Mouse (Mus musculus): ENCODE results near the gene Kif26b. TPM values are rescaled to one million over a fixed set of nuclear protein-coding genes. Genes with fewer than 3 reads are reported as not detected.

Kif26b gene
- polyA plus RNA-seq, 2 experiments from 2014 or later = 0.04 TPM; not detected in 1

GRCm38 (mm10) chr1:178666524-178666923 is 137.6 kb downstream of the Kif26b start:
- no peak for ATAC-seq

GRCm38 (mm10) chr1:178667808-178668207 is 138.9 kb downstream of the Kif26b start:
- no peak for ATAC-seq

DNA sequence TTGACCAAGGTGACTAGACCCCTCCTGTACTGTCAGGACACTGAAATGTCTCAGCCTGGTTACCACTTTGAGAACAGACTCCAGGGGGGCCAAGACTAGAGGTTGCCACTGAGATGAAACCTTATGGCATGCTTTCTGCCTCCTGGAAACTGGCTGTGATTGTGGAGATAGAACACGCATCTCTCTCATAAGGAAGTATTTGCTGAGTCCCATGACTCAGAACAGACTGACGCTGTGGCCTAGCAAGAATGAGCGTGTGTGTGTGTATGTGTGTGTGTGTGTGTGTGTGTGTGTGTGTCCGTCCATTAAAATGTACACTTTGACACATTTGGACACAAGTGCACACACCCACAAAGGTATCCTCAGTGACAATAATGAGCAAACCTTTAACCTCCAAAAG is 140.0 kb downstream of the Kif26b start:
- no peak for ATAC-seq

GRCm38 (mm10) chr1:178673051-178673450 is 144.1 kb downstream of the Kif26b start:
- no peak for ATAC-seq

DNA sequence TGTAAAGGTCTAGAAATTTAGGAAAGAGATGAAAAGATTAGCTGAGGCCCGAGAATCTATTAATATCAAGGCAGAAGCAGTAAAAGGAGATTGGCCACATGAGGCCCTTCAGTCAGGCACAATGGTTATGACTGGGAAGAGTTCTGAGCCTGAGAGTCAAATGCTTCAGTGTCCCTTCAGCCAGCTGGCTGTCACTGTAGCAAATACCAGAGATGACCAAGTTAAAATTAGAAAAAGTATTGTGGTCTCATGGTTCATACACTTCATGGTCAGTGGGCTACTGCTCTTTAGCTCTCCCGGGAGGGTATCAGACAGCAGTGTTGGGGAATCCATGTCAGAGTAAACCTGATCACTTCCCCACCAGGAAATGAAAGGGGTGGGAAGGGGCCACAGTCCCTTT is 144.6 kb downstream of the Kif26b start:
- no peak for ATAC-seq

- ATAC-seq = no peak
Measured at GRCm38 (mm10) chr1:178675542-178676252, 146.8 kb downstream of the Kif26b start.

- no peak for ATAC-seq
Measured at GRCm38 (mm10) chr1:178677160-178677559, 148.2 kb downstream of the Kif26b start.

- no peak for ATAC-seq
Measured at GRCm38 (mm10) chr1:178677630-178678221, 148.8 kb downstream of the Kif26b start.

- ATAC-seq = no peak
Measured at GRCm38 (mm10) chr1:178683631-178684030, 154.7 kb downstream of the Kif26b start.

DNA sequence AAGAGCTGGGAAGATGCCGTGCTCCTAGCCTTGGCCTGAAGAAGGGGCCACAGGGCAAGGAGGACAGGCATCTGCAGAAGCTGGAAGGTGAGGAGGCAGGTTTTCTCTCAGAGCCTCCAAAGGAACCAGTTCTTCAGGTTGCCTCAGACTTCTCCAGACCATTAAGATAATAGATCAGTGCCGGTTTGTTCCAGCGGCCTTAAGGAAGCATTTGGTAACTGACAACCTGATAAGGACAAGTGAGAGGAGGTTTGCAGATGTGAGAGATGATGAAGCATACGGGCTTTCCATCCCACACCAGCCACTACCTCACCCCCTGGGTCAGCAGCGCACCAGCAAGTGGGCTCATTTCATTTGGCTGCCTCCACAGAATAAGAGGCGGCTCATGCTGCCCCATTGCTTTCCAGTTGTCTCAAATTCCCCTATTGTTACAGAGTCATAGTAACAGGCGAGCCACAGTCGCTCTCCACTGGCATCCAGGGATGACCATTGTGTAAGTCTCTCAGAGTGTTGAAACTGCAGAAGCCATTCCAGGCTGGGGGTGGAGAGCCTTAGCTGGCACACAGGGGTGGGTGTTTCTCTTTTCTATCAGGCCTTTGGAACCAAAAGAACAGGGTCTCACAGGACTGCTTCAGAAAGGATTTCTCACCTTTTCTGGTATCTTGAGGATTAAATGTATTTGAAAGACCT is 156.2 kb downstream of the Kif26b start:
- ATAC-seq = no peak

DNA sequence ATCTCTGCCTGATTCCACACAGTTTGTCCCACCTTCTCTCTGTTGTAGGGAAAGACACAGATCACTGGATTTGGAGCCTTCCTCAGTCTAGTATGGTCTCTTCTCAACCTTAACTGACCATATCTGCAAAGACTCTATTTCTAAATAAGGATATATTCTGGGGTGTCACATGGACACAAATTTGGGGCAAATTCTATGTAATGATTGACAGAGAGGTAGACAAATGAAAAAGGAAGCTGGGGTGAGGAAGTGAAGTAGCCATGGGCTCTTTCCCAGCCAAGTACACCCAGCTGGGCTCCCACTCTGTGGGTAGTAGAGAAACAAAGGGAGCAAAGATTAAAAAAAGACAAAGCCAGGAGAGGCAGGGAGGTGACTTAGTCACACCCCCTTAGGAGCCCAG is 158.0 kb downstream of the Kif26b start:
- no peak for ATAC-seq

GRCm38 (mm10) chr1:178689512-178689911 is 160.6 kb downstream of the Kif26b start:
- ATAC-seq = no peak

- ATAC-seq = no peak
Measured at GRCm38 (mm10) chr1:178691679-178692078, 162.8 kb downstream of the Kif26b start.

DNA sequence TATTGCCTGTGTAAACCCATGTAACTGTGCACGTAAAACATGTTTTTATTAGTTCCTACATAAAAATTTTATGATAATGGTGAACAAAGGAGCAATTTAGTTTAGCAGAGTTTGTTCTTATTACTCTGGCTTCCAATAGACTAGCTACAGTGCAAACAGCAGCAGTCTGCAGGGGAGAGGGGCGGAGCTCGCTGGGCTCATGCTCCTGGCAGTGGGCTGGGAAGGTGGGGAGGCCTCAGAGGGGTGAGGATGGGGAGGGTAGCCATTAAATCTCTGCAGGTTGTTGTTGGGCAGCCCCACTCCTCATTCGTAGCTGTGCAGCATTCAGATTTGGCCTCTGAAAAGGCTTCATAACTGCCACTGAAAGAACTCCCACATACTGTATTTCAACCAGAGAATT is 171.2 kb downstream of the Kif26b start:
- ATAC-seq = no peak

- ATAC-seq = no peak
Measured at GRCm38 (mm10) chr1:178703496-178703895, 174.6 kb downstream of the Kif26b start.

DNA sequence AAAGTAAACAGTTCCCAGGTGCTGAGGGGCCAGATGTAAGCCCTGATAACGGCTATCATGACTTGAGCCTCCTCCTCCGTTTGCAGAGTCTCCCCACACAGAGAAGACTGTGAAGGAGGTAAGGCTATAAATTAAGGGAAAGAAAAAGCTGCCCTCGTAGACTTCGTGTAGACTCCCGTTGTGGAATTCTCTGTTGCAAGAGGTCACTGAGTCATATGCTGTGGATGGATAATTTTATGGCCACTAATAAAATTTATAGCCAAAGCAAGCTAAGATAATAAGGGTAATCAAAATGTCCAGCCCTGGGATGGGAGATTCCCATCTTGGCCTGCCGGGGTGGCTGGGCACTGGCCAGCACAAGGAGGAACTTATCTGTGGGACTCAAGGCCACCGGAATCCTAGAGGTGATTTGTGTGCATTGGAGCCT is 179.0 kb downstream of the Kif26b start:
- ATAC-seq = no peak

DNA sequence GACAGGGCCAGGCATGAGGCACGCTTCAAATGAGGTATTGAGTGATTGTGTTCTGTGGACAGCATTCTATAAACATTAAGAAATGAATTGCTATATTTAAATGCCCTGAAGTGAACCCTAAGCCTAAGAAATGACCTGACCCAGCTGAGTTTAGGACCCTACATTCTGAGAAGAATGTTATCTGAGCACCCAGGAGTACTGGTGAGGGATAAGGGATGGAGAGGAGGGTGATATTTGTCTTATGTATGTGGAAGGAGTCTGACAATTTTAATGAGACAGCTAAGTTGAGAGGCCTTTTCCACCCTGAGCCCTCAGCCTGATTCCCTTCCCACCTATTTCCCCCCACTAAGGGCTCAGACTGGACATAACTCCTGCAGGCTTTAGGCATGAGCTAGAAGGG is 179.4 kb downstream of the Kif26b start:
- ATAC-seq = no peak

GRCm38 (mm10) chr1:178712189-178712873 is 183.4 kb downstream of the Kif26b start:
- ATAC-seq = no peak

DNA sequence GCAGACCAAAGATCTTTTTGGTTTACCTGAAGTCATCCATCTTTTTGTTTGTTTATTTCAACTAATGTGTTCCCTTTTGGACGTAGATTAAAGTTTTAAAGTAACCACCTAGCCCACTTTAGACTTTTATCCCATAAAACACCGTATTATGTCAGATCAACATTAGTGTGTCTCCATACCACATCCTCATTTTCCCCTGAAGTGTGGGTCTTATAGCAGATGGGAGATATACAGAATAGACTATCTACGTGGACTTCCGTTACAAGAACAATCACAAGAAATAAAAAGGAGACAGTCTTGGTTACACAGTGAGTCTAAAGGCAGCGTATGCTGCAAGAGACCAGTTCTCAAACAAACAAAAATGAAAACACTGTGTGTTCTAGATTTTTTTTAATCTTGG is 185.3 kb downstream of the Kif26b start:
- ATAC-seq = no peak

DNA sequence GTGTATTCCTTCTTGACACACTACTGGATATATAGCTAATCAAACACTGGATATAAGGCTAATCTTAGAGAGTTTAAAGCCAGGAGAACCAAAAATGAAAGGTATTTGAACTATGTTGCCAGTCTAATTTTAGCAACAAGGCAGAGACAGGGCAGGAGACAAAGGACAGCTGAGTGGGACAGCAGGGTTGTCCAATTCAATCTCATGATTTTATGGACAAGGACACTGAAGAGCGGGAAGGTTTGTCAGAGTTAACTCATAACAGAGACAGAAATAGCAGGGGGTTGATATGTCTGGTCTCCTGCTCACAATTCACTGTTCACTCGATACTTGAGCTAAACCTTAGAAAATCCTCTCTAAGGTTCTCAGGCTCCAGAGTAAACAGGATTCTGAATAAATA is 187.5 kb downstream of the Kif26b start:
- no peak for ATAC-seq

- no peak for ATAC-seq
Measured at GRCm38 (mm10) chr1:178720821-178721220, 191.9 kb downstream of the Kif26b start.

DNA sequence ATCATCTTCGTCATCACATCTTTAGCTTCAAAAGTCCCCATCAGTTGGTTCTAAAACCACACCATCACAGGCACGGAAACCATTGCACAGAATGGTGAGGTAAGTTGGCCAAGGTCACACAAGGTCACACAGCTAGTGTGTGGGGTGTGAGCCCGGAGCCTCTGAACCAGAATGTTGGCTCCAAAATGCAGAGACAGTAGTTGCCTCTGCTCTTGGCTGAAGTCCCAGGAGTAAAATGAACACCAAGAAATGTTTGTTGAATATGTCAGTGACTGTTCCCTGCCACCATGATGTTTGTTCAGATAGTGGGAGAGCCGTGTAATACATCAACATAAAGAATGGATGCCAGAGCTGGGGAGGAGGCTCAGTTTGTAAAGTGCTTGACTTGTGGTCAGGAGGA is 193.9 kb downstream of the Kif26b start:
- no peak for ATAC-seq

GRCm38 (mm10) chr1:178725536-178725935 is 196.6 kb downstream of the Kif26b start:
- no peak for ATAC-seq

Measured in CD4-positive, CD25-positive, alpha-beta regulatory T cell, adult 4 months (primary cell).